Mouse (Mus musculus) lung, adult 2 months (tissue): ENCODE results near the gene Pds5a. TPM values are rescaled to one million over a fixed set of nuclear protein-coding genes. Genes with fewer than 3 reads are reported as not detected.

Experiments used
- DNase-seq: peaks from one replicate; pipeline ENCODE4 v3.0.0; 2022
- H3K4me1 ChIP-seq: fragments of 200-500 bp; 2 replicates; pipeline ENCODE4 v1.6.1; 2011; ENCODE audit warnings: low read length; ENCODE audit not compliant: control insufficient read depth, insufficient read depth
- H3K4me3 ChIP-seq: fragments of 200-500 bp; replicated peaks from 2 replicates; pipeline ENCODE3; 2011; ENCODE audit warnings: low read depth, mild to moderate bottlenecking, control low read depth, low read length; ENCODE audit errors: extremely low read depth
- CTCF ChIP-seq: fragments of 200-500 bp; IDR thresholded peaks from 2 replicates; pipeline ENCODE4 v1.5.1; 2011; ENCODE audit warnings: mild to moderate bottlenecking, low read length, control low read depth; ENCODE audit not compliant: insufficient read depth
- POLR2A ChIP-seq: fragments of 200-500 bp; IDR thresholded peaks from 2 replicates; pipeline ENCODE4 v1.6.1; 2011; ENCODE audit warnings: low read depth, mild to moderate bottlenecking, control low read depth, low read length, borderline replicate concordance; ENCODE audit errors: extremely low read depth
- WGBS: fragments of 180-500 bp; shearing (Covaris S2); methylation state at CpG from one replicate; pipeline ENCODE4 v1.1.7; 2018; 5-methylcytosine and 5-hydroxymethylcytosine counted together
- polyA plus RNA-seq: library from polyadenylated mRNA; depleted of rRNA; stranded (reverse); fragments of >200 nt; gene quantifications from 2 replicates; pipeline ENCODE4 v1.2.3, GENCODE M21; 2012

Gene Pds5a
- polyA plus RNA-seq, 1 experiment = 19.4 TPM

DNA sequence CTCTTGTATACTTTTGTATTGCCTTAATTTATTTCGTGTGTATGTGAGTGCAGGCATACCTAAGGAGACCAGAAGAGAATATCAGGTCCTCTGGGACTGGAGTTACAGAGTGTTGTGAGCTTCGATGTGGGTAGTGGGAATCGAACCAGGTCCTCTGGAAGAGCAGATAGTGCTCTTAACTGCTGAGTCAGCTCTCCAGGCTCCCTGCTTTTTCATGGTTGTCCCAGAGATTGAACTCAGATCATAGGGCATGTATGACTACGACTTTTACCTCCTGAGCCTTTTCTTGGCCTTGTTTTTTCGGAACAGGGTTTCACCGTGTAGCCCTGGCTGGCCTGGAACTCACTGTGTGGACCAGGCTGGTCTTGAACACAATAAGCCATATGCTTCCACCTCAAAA is 17.0 kb upstream of the Pds5a start:
- H3K4me3 ChIP-seq = no peak overlapping the region
- H3K4me1 ChIP-seq = no peaks in the 10 kb centered on the region; the same call in 1 of the 2 replicates
- no peak for DNase-seq
- no peak for TF ChIP-seq CTCF
- no peak for TF ChIP-seq POLR2A
- 86% methylated on average over 6 of the region's 6 CpGs for WGBS

DNA sequence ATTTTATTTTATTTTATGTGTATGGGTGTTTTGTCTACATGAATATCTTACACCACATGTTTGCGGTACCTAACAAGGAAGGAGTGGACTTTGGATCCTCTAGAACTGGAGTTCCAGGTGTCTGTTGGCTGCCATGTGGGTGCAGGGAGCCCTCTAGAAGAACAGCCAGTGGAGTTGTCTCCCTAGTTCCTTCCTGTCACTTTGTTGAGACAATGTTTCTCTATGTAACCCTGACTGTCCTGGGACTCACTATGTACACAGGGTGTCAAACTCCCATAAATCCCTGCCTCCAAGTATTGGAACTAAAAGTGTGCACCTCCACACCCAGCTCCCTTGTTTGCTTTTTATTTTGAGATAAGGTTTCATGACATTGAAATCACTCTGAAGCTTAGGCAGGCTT is 13.4 kb upstream of the Pds5a start:
- Histone ChIP-seq H3K4me3 (no peak overlapping the region), H3K4me1 (no peaks in the 10 kb centered on the region)
- TF ChIP-seq CTCF (no peak), POLR2A (no peak)
- WGBS = 98% methylated on average over 1 of the region's 1 CpGs
- DNase-seq = no peak

DNA sequence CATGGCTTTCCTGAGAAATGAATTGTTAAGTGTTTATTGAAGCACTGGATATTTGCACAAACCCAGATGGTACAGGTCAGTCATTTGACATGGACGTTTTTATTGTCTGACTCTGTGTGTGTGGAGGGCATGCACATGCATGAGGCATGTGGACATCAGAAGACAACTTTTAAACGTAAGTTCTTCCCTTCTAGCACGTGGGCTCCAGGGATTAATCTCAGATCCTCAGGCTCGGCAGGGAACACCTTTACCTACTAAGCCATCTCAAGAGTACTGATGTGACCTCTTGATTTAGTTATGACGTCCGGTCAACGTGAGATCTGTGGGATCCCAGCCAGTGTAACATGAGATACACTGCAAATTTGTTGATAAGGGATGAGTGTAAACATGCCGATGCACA is 12.2 kb upstream of the Pds5a start:
- 50% methylated on average over 8 of the region's 8 CpGs for WGBS
- no peak for DNase-seq
- no peak overlapping the region for H3K4me3 ChIP-seq
- TF ChIP-seq POLR2A (no peak), CTCF (no peak)
- H3K4me1 ChIP-seq = no peaks in the 10 kb centered on the region

DNA sequence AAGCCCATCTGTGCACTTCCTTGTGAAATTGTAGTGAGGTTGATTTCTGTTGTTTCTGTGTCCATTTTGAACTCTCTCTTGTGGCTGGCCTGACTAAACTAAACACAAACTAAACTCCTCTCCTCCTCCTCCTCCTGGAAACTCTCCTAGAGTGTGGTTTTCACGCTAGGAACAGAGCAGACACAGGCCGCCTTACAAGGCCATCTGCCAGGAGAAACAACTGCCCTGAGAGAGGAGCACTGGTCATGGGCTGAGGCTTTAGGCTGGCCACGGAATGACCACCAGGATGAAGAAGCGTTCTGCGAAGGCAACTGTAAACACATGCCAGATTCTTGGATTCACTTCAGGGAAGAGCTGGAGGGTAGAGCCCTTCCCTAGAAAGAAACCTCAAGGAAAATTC is 8.9 kb upstream of the Pds5a start:
- Histone ChIP-seq H3K4me1 (no peaks in the 10 kb centered on the region), H3K4me3 (no peak overlapping the region)
- TF ChIP-seq CTCF (no peak), POLR2A (no peak)
- DNase-seq = no peak
- 49% methylated on average over 5 of the region's 5 CpGs for WGBS

DNA sequence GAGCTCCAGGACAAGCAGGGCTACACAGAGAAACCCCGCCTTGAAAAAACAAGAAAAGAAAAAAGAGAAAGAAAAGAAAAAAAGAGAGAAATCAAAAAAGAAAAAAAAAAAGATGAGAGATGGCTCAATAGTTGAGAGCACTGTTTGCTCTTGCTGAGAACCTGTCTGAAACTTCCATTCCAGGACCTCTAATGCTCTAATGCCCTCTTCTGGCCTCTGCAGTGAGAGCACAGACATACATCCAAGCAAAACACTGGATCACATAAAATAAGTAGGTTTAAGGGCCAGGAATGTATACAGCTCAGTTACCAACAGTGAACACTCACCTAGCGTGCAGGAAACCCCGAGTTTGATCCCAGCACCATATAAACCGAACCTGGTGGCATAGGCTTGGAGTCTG is 8.1 kb upstream of the Pds5a start:
- WGBS = 84% methylated on average over 4 of the region's 4 CpGs
- TF ChIP-seq CTCF (no peak), POLR2A (no peak)
- H3K4me1 ChIP-seq = no peaks in the 10 kb centered on the region
- no peak overlapping the region for H3K4me3 ChIP-seq
- no peak for DNase-seq

DNA sequence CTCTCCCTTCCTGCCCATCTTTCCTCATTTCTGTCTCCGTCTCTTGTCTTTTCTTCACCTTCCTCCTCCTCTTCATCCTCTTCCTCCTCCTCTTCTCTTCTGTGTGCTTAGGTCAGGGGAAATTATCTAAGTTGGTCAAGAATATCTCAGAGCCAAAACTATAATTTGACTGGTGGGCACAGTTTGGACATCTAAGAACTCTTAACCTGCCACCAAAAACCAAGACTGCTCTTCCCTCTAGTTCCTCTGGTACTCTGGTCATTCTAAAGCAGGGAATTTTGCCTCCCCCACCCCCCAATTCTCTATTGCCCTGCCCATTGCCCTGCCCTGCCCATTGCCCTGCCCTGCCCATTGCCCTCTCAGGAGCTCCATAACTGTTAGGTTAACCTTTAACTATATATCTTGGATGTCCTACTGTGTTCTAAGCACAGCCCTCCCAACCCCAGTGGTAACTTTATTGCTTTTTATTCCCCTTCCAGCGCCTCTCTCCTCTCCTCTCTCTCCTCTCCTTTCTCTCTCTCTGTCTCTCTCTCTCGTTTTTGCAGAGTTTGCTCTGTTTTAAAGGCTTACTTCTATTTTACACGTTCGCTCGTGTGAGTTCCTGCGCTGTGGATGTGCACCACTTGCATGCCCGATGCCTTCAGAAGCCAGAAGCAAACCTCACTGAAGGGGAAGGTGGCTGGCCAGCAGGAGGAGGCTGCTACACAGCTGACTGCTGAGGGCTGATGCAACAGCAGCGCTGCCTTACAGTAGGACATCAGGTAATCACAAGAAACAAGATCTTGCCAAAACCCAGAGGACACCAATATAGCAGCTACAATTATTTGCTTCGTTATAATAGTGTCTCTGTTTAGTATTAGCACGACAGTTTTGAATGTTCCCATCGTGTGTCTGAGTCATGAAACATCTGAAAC is 6.9 kb upstream of the Pds5a start:
- 79% methylated on average over 12 of the region's 12 CpGs for WGBS
- no peak overlapping the region for H3K4me3 ChIP-seq
- H3K4me1 ChIP-seq = no peaks in the 10 kb centered on the region
- TF ChIP-seq CTCF (no peak), POLR2A (no peak)
- DNase-seq = no peak

DNA sequence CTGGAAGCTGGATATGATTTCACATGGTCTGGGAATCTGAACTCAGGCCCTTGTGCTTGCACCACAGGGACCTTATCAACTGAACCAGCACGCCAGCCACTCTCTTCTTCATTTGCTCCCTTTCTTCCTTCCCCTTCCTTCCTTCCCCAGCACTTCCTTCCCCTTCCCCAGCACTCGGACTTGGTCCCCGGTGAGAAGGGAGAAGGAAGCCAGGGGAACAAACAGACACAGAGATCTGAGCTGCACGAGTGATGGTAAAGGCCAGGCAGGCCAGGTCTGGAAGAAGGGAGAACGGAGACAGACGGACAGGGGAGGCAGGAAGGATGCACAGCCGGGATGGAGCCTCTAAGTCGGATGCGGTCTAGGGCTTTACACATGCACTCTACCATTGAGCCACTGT is 5.2 kb upstream of the Pds5a start:
- DNase-seq = no peak
- no peaks in the 10 kb centered on the region for H3K4me1 ChIP-seq
- WGBS = 58% methylated on average over 9 of the region's 9 CpGs
- TF ChIP-seq POLR2A (no peak), CTCF (no peak)
- H3K4me3 ChIP-seq = no peak overlapping the region

DNA sequence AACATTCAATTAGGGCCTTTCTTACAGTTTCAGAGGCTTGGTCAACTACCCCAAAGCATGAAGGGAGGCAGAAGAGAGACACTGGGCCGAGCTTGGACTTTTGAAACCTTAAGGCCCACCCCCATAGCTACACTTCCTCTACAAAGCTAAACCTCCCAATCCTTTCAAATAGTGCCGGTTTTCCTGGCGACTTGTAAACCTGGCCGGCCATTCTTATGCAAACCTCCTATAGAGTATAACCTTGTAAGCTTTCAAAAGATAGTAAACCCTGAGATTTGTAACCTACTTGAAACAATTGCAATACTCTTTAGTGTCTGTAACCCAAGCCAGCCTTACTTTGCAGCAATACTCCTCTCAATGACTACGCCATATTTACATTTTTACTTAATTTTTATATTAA is 2.0 kb upstream of the Pds5a start:
- no peak for DNase-seq
- no peak overlapping the region for H3K4me3 ChIP-seq
- peaks cover 3% of the 10 kb centered on the region; the same call in 1 of the 2 replicates for H3K4me1 ChIP-seq
- TF ChIP-seq POLR2A (no peak), CTCF (no peak)
- WGBS = 91% methylated on average over 5 of the region's 5 CpGs

DNA sequence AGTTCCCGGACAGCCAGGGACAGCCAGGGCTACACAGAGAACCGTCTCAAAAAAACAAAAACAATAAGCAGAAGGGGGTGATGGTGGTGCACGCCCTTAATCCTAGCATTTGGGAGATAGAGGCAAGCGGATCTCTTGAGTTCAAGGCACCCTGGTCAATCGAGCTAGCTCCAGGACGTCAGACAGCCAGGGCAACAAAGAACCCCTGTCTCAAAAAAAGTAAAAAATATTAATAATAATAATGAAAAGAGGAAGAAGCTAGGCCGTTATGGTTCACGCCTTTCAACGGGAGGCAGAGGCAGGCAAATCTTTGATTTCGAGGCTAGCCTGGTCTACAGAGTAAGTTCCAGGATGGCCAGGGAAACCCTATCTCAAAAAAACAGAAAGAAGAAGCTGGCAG is 1.1 kb upstream of the Pds5a start:
- no peak for DNase-seq
- 61% methylated on average over 10 of the region's 10 CpGs for WGBS
- Histone ChIP-seq H3K4me3 (no peak overlapping the region), H3K4me1 (peaks cover 3% of the 10 kb centered on the region; the same call in 1 of the 2 replicates)
- TF ChIP-seq POLR2A = no peak
- TF ChIP-seq CTCF = no peak

DNA sequence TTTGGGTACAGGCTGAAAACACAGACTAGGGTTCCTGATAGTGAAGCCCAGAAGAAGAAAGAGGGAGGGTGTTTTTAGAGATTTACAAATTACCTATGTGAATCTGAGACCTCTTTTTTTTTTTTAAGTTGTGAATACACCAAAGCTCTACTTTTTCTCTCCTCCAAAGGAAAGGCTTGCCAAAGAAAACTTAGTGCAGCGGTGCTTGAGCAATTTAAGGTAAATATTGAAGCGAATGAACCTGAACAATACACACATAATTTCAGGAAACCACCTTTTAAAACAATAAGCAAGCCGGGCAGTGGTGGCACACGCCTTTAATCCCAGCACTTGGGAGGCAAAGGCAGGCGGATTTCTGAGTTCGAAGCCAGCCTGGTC is 675 bp upstream of the Pds5a start:
- DNase-seq = no peak
- TF ChIP-seq POLR2A = no peak
- no peak for TF ChIP-seq CTCF
- WGBS = 11% methylated on average over 6 of the region's 6 CpGs
- Histone ChIP-seq H3K4me3 (peak overlapping the region; percentile 43), H3K4me1 (peaks cover 3% of the 10 kb centered on the region; the same call in 1 of the 2 replicates)
